Mouse (Mus musculus) midbrain, embryonic 16.5 days (tissue): Measurements from ENCODE around the gene Erlin1. TPM values are rescaled to one million over a fixed set of nuclear protein-coding genes. Genes with fewer than 3 reads are reported as not detected.

ENCODE experiments used
- ATAC-seq: fragments of 200-750 bp; cut with Nextera tagmentation; 2 replicates; pipeline ENCODE4 v1.8.0; 2017; ENCODE audit warnings: moderate TSS enrichment
- H3K27ac ChIP-seq: fragments of 300-500 bp; sonication (generic); 2 replicates; pipeline ENCODE4 v1.5.1; 2014; ENCODE audit warnings: mild to moderate bottlenecking, low read length, mixed read lengths
- H3K27me3 ChIP-seq: fragments of 300-500 bp; sonication (generic); 2 replicates; pipeline ENCODE4 v1.6.1; 2014; ENCODE audit warnings: low read depth, low read length, mixed read lengths; ENCODE audit not compliant: control insufficient read depth, insufficient read depth
- H3K36me3 ChIP-seq: fragments of 300-500 bp; sonication (generic); 2 replicates; pipeline ENCODE4 v1.6.1; 2014; ENCODE audit warnings: mild to moderate bottlenecking, low read length, moderate library complexity, mixed read lengths; ENCODE audit not compliant: control insufficient read depth, insufficient read depth
- H3K4me1 ChIP-seq: fragments of 300-500 bp; sonication (generic); 2 replicates; pipeline ENCODE4 v1.6.1; 2014; ENCODE audit warnings: mild to moderate bottlenecking, low read length, mixed read lengths; ENCODE audit not compliant: control insufficient read depth, insufficient read depth
- H3K4me2 ChIP-seq: fragments of 300-500 bp; sonication (generic); 2 replicates; pipeline ENCODE4 v1.6.1; 2014; ENCODE audit warnings: mild to moderate bottlenecking, low read length, mixed read lengths
- H3K4me3 ChIP-seq: fragments of 300-500 bp; sonication (generic); 2 replicates; pipeline ENCODE4 v1.5.1; 2014; ENCODE audit warnings: low read depth, mild to moderate bottlenecking, low read length, moderate library complexity, mixed read lengths
- H3K9ac ChIP-seq: fragments of 300-500 bp; sonication (generic); 2 replicates; pipeline ENCODE4 v1.6.1; 2014; ENCODE audit warnings: low read depth, low read length, mixed read lengths
- H3K9me3 ChIP-seq: fragments of 300-500 bp; sonication (generic); replicated peaks from 2 replicates; pipeline ENCODE4 v1.6.1; 2014; ENCODE audit warnings: mild to moderate bottlenecking, low read length, mixed read lengths; ENCODE audit not compliant: control insufficient read depth, poor library complexity, severe bottlenecking
- WGBS: fragments of 180-500 bp; shearing (Covaris S2); extraction: QIAGEN DNeasy Blood & Tissue Kit; methylation state at CpG from one replicate; pipeline ENCODE4 v1.1.7; 2014; 5-methylcytosine and 5-hydroxymethylcytosine counted together
- polyA plus RNA-seq: library from polyadenylated mRNA; unstranded; fragments of >200 nt; fragmentation: Nextera tagmentation; extraction: Ambion mirVana; gene quantifications from 2 replicates; pipeline ENCODE4 v1.2.1, GENCODE M21; 2015

The Erlin1 gene
- polyA plus RNA-seq, 1 experiment from 2014 or later: 24.4 TPM

GRCm38 (mm10) chr19:44019739-44020138 is 49.8 kb downstream of the Erlin1 start:
- Histone ChIP-seq H3K4me3 (no peak overlapping the region), H3K4me2 (no peak overlapping the region)

DNA sequence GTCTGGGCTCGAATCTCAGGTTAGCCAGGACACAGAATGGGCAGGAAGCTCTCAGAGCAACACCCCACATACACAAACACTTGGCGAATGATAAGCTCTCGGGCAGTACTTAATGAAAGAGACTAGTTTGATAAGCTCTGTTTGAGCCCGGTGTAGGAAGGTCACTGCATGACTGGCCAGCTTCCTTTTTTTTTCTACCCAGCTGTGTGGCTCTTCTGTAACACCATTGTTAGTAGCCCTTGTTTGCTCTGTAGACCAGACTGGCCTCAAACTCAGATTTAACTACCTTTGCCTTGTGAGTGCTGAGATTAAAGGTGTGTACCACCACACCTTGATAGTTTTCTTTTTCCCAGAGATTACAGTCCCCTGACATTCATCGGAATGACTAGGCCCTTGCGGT is 55.7 kb downstream of the Erlin1 start:
- no peaks in the 10 kb centered on the region for H3K4me1 ChIP-seq
- 81% methylated on average over 6 of the region's 6 CpGs for WGBS
- H3K4me3 ChIP-seq: no peak overlapping the region
- ATAC-seq: no peak
- no peak overlapping the region for H3K4me2 ChIP-seq
- no peaks in the 10 kb centered on the region for H3K9me3 ChIP-seq
- H3K27me3 ChIP-seq: no peaks in the 10 kb centered on the region
- no peak overlapping the region for H3K9ac ChIP-seq
- H3K27ac ChIP-seq: no peak overlapping the region
- H3K36me3 ChIP-seq: no peaks in the 10 kb centered on the region

More at GRCm38 (mm10) chr19:44019739-44020138, 49.8 kb downstream of the Erlin1 start:
- ATAC-seq: no peak
- WGBS: 64% methylated on average over 7 of the region's 7 CpGs
- Histone ChIP-seq H3K27ac (no peak overlapping the region), H3K36me3 (no peaks in the 10 kb centered on the region), H3K27me3 (no peaks in the 10 kb centered on the region), H3K4me1 (no peaks in the 10 kb centered on the region), H3K9ac (no peak overlapping the region), H3K9me3 (no peaks in the 10 kb centered on the region)

DNA sequence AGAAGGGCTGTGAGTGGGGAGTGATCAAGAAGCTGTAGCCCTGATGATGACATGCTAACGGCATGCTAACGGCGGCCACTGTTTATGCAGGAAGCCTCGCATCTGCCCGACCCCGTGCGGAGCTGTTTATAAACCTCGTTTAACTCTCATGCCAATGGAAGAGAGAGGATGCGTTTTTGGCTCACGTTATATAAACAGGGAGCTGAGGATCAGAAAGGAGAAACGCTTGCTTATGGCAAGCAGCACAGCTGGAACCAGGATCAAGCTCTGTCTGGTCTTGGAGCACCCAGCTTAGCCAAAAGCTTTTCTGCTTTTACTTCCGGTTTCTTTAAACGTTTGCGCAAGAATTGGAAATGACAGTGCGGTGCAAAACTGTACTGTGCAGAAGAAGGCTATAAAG is 60.8 kb downstream of the Erlin1 start:
- WGBS: 77% methylated on average over 15 of the region's 15 CpGs
- no peaks in the 10 kb centered on the region for H3K4me1 ChIP-seq
- ATAC-seq: no peak

DNA sequence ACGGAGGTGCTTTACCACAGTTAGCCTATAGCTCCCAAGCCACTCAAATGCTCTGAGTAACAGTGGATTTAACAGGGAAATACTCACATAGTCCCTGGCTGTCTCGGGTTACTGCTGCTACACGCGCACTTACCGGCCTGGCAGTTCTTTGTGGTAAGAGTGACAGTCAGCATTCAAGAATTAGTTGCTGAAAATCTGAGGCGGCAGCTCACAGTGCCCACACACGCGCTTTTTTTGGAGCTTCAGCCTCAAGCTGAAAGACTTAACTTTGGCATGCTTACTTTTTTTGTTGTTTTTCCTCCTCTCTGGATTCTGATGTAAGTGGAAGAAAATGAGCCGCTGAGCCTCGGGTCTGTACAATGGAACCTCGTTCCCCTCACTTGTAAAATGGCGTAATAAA is 62.4 kb downstream of the Erlin1 start:
- Histone ChIP-seq H3K27ac (no peak overlapping the region), H3K9me3 (no peaks in the 10 kb centered on the region), H3K4me3 (no peak overlapping the region), H3K4me1 (no peaks in the 10 kb centered on the region), H3K36me3 (no peaks in the 10 kb centered on the region), H3K9ac (no peak overlapping the region), H3K27me3 (no peaks in the 10 kb centered on the region), H3K4me2 (no peak overlapping the region)
- ATAC-seq: no peak
- 49% methylated on average over 12 of the region's 12 CpGs for WGBS

More for the DNA sequence above, 60.8 kb downstream of the Erlin1 start:
- H3K9ac ChIP-seq: no peak overlapping the region
- H3K27me3 ChIP-seq: no peaks in the 10 kb centered on the region
- no peaks in the 10 kb centered on the region for H3K9me3 ChIP-seq
- no peak overlapping the region for H3K27ac ChIP-seq
- no peak overlapping the region for H3K4me2 ChIP-seq
- no peaks in the 10 kb centered on the region for H3K36me3 ChIP-seq
- no peak overlapping the region for H3K4me3 ChIP-seq

GRCm38 (mm10) chr19:44005025-44005424 is 64.6 kb downstream of the Erlin1 start:
- Histone ChIP-seq H3K27ac (no peak overlapping the region), H3K9ac (no peak overlapping the region), H3K36me3 (no peaks in the 10 kb centered on the region), H3K27me3 (no peaks in the 10 kb centered on the region), H3K4me1 (no peaks in the 10 kb centered on the region), H3K9me3 (no peaks in the 10 kb centered on the region), H3K4me2 (no peak overlapping the region), H3K4me3 (no peak overlapping the region)
- ATAC-seq: no peak
- WGBS: 76% methylated on average over 4 of the region's 4 CpGs

GRCm38 (mm10) chr19:44004261-44004660 is 65.3 kb downstream of the Erlin1 start:
- Histone ChIP-seq H3K27ac (no peak overlapping the region), H3K4me3 (no peak overlapping the region), H3K4me2 (no peak overlapping the region), H3K9me3 (no peaks in the 10 kb centered on the region), H3K27me3 (no peaks in the 10 kb centered on the region), H3K9ac (no peak overlapping the region), H3K4me1 (no peaks in the 10 kb centered on the region), H3K36me3 (no peaks in the 10 kb centered on the region)
- 98% methylated on average over 2 of the region's 2 CpGs for WGBS
- ATAC-seq: no peak

DNA sequence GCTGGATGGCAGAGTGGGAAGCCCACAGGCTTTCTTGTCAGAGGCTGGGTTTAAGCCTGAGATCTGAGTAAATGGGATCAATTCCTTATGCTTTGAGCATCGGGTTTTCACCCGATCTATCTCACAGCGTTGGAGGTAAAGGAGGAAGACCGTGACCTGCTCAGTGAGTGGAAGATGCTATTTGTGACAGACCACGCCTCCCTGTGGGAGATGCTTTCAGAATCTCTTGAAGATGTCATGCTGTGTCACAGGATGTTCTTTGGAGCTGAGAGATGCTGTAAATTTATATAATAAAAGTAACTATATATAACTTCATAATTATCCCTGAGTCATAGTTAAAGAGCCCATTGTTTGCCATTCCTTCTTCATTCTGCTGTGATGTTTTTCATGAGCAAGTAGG is 68.9 kb downstream of the Erlin1 start:
- Histone ChIP-seq H3K27me3 (no peaks in the 10 kb centered on the region), H3K27ac (no peak overlapping the region), H3K9ac (no peak overlapping the region), H3K4me1 (no peaks in the 10 kb centered on the region), H3K9me3 (no peaks in the 10 kb centered on the region), H3K36me3 (no peaks in the 10 kb centered on the region), H3K4me3 (no peak overlapping the region), H3K4me2 (no peak overlapping the region)
- WGBS: 77% methylated on average over 5 of the region's 5 CpGs
- ATAC-seq: no peak

DNA sequence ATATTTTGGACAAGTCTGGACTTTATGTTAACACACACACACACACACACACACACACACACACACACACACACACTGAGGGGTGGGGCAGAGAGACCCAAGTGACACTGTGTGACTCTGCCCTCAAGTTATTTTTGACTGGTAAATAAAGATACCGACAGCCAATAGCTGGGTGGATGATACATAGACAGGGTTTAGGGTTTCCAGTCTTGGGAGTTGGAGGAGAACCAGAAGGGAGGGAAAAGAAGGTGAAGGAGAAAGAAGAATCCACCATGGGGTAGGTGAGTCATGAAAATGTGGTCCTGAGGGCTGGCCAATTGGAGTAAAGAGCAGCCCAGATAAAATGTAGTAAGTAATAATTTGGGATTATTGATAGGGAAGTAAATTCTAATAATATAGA is 69.5 kb downstream of the Erlin1 start:
- Histone ChIP-seq H3K4me3 (no peak overlapping the region), H3K4me2 (no peak overlapping the region), H3K27ac (no peak overlapping the region), H3K9me3 (no peaks in the 10 kb centered on the region), H3K9ac (no peak overlapping the region), H3K4me1 (no peaks in the 10 kb centered on the region), H3K36me3 (no peaks in the 10 kb centered on the region), H3K27me3 (no peaks in the 10 kb centered on the region)
- whole genome bisulfite sequencing: 90% methylated on average over 1 of the region's 1 CpGs
- ATAC-seq: no peak

DNA sequence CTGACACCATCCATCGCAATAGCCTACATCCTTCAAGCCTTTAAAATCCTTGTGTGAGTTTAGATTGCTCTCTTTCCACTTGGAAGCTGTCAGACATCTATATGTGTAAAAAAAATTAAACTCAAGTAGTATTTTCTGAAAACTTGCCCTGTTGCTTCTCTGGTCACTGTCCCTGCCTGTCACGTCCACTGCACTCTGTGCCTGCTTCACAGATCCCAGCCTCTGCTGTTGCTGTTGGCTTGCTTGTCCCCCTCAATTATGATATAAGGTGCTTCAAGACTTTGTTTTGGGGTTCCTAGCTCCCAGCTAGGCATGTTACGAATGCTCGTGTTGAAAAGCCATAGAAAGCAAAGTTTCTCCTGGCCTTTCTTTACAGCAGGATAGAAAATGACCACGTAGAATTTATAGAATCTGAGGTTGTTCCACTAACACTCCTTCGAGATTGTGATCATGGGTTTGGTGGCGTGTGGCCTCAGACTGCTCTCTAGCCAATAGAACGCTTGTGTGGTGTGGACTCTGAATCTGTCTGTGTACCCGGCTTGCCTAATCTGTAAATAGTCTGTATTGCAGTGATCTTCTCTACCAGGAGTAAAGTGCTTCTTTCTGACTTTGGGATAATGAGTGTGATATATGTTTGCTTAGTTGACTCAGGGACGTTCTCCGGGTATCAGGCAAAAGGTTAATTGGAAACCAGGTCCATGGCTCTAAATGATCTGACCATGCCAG is 70.6 kb downstream of the Erlin1 start:
- Histone ChIP-seq H3K9me3 (no peaks in the 10 kb centered on the region), H3K4me3 (no peak overlapping the region), H3K4me2 (no peak overlapping the region), H3K27me3 (no peaks in the 10 kb centered on the region), H3K9ac (no peak overlapping the region), H3K36me3 (no peaks in the 10 kb centered on the region), H3K4me1 (no peaks in the 10 kb centered on the region), H3K27ac (no peak overlapping the region)
- ATAC-seq: no peak
- 88% methylated on average over 11 of the region's 11 CpGs for WGBS
